Mouse (Mus musculus) kidney, embryonic 14.5 days (tissue): ENCODE data around the gene Gdf5. TPM values are rescaled to one million over a fixed set of nuclear protein-coding genes. Genes with fewer than 3 reads are reported as not detected.

Experiments
- ATAC-seq: fragments of 200-750 bp; cut with Nextera tagmentation; 2 replicates; pipeline ENCODE4 v1.8.0; 2017; ENCODE audit warnings: moderate number of reproducible peaks, mild to moderate bottlenecking, moderate TSS enrichment, moderate library complexity; ENCODE audit not compliant: low FRiP score, low TSS enrichment
- H3K27ac ChIP-seq: fragments of 300-500 bp; sonication (generic); 2 replicates; pipeline ENCODE4 v1.5.1; 2014; ENCODE audit warnings: low read depth, mild to moderate bottlenecking, low read length, moderate library complexity, mixed read lengths
- H3K27me3 ChIP-seq: fragments of 300-500 bp; sonication (generic); 2 replicates; pipeline ENCODE4 v1.6.1; 2014; ENCODE audit warnings: mild to moderate bottlenecking, low read length; ENCODE audit not compliant: control insufficient read depth, insufficient read depth
- H3K36me3 ChIP-seq: fragments of 300-500 bp; sonication (generic); 2 replicates; pipeline ENCODE4 v1.6.1; 2014; ENCODE audit warnings: low read length, mixed read lengths; ENCODE audit not compliant: control insufficient read depth, insufficient read depth
- H3K4me1 ChIP-seq: fragments of 300-500 bp; sonication (generic); 2 replicates; pipeline ENCODE4 v1.6.1; 2014; ENCODE audit warnings: low read length, mixed read lengths; ENCODE audit not compliant: control insufficient read depth, insufficient read depth
- H3K4me2 ChIP-seq: fragments of 300-500 bp; sonication (generic); replicated peaks from 2 replicates; pipeline ENCODE4 v1.6.1; 2014; ENCODE audit warnings: low read depth, mild to moderate bottlenecking, low read length
- H3K4me3 ChIP-seq: fragments of 300-500 bp; sonication (generic); 2 replicates; pipeline ENCODE4 v1.5.1; 2014; ENCODE audit warnings: mild to moderate bottlenecking, low read length
- H3K9ac ChIP-seq: fragments of 300-500 bp; sonication (generic); 2 replicates; pipeline ENCODE4 v1.6.1; 2014; ENCODE audit warnings: low read depth, mild to moderate bottlenecking, low read length, moderate library complexity
- H3K9me3 ChIP-seq: fragments of 300-500 bp; sonication (generic); 2 replicates; pipeline ENCODE4 v1.6.1; 2016; ENCODE audit warnings: low read length; ENCODE audit not compliant: control insufficient read depth
- WGBS: fragments of 180-500 bp; shearing (Covaris S2); extraction: QIAGEN DNeasy Blood & Tissue Kit; methylation state at CpG from one replicate; pipeline ENCODE4 v1.1.7; 2014; 5-methylcytosine and 5-hydroxymethylcytosine counted together
- polyA plus RNA-seq: library from polyadenylated mRNA; unstranded; fragments of >200 nt; fragmentation: Nextera tagmentation; extraction: Ambion mirVana; gene quantifications from 2 replicates; pipeline ENCODE4 v1.2.1, GENCODE M21; 2014

Gene Gdf5
- polyA plus RNA-seq = 0.19 and 0.53 TPM in 2 replicates

DNA sequence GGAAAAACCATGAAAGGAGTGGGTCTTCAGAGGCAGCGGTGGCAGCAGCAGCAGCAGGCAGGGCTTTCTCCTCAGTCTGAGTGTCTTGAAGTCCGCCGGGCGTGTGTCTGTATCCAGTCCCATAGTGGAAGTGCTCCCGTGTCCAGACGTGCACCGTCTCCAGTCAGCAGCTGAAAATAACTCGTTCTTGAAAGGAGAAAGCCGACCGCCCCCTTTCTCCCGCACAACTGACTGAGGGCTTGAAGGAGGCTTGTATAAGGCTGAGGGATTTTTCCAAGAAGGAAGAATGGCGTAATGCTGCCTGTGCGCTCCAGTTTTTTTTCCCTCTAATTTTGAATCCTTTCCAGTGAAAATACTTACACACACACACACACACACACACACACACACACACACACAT lies at the start of gene Gdf5:
Gene Gdf5 (minus strand): TSS at position 244 of the 400 bp plus-strand sequence.
- Histone ChIP-seq H3K4me3 (no peak within 1 kb of the TSS), H3K36me3 (no peaks in the 10 kb centered on the region), H3K4me1 (peaks cover 9% of the 10 kb centered on the region; the same call in 1 of the 2 replicates), H3K4me2 (no peak within 1 kb of the TSS; the same call in 1 of the 2 replicates), H3K9me3 (no peaks in the 10 kb centered on the region), H3K9ac (no peak within 1 kb of the TSS), H3K27me3 (no peaks in the 10 kb centered on the region), H3K27ac (no peak within 1 kb of the TSS)
- 48% methylated on average over 13 of the region's 13 CpGs for WGBS
- ATAC-seq = peak; percentile 21; the same call in 1 of the 2 replicates

DNA sequence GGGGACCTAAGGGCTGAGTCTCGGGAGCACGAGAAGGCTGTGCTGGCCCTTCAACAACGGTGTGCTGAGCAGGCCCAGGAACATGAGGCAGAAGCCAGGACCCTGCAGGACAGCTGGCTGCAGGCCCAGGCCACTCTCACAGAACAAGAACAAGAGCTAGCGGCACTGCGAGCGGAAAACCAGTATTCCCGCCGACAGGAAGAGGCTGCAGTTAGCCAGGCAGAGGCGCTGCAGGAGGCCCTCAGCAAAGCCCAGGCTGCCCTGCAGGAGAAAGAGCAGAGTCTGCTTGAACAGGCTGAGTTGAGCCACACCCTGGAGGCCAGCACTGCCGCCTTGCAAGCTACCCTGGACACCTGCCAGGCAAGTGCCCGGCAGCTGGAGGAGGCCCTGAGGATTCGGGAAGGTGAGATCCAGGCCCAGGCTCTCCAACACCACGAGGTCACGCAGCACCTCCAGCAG lies 46.7 kb upstream of the Gdf5 start:
- no peak for ATAC-seq
- WGBS = 91% methylated on average over 14 of the region's 14 CpGs
- Histone ChIP-seq H3K27me3 (no peaks in the 10 kb centered on the region), H3K4me1 (no peaks in the 10 kb centered on the region), H3K9me3 (no peaks in the 10 kb centered on the region), H3K4me2 (no peak overlapping the region), H3K36me3 (peaks cover 98% of the 10 kb centered on the region), H3K4me3 (no peak overlapping the region), H3K27ac (no peak overlapping the region), H3K9ac (no peak overlapping the region)

DNA sequence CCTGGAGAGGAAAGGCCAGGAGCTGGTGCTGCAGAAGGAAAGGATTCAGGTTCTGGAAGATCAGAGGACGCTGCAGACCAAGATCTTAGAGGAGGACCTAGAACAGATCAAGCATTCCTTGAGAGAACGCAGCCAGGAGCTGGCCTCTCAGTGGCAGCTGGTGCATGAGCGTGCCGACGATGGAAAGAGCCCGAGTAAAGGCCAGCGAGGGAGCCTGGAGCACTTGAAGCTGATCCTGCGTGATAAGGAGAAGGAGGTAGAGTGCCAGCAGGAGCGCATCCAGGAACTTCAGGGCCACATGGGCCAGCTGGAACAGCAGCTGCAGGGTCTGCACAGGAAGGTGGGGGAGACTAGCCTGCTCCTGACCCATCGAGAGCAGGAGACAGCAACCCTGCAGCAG lies 46.0 kb upstream of the Gdf5 start:
- Histone ChIP-seq H3K4me3 (no peak overlapping the region), H3K36me3 (peaks cover 98% of the 10 kb centered on the region), H3K27me3 (no peaks in the 10 kb centered on the region), H3K9ac (no peak overlapping the region; the same call in 1 of the 2 replicates), H3K9me3 (no peaks in the 10 kb centered on the region), H3K4me2 (no peak overlapping the region), H3K4me1 (no peaks in the 10 kb centered on the region), H3K27ac (no peak overlapping the region)
- no peak for ATAC-seq
- WGBS = 94% methylated on average over 10 of the region's 10 CpGs

DNA sequence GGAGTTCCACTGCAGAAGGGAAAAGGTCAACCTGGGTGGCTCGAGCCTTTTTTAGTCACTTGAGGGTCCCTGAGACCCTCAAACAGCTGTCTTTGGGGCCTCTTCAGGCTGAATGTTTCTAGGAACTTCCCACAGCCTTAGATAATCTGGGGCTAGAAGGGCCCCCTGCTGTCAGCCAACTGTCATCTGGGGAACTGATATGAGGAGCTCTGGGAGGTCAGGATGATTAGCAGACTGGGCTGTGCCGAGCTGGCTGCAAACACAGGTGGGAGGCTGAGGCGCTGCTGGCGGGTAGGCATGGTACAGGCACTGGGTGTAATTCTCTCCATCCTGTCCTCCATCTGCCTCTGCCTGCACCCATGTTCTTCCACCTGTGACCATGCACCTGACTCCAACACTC lies 43.9 kb upstream of the Gdf5 start:
- Histone ChIP-seq H3K27ac (no peak overlapping the region), H3K4me2 (no peak overlapping the region), H3K4me1 (no peaks in the 10 kb centered on the region), H3K9me3 (no peaks in the 10 kb centered on the region), H3K9ac (no peak overlapping the region), H3K27me3 (no peaks in the 10 kb centered on the region), H3K4me3 (no peak overlapping the region), H3K36me3 (peaks cover 98% of the 10 kb centered on the region)
- ATAC-seq = no peak
- WGBS = 80% methylated on average over 4 of the region's 4 CpGs

DNA sequence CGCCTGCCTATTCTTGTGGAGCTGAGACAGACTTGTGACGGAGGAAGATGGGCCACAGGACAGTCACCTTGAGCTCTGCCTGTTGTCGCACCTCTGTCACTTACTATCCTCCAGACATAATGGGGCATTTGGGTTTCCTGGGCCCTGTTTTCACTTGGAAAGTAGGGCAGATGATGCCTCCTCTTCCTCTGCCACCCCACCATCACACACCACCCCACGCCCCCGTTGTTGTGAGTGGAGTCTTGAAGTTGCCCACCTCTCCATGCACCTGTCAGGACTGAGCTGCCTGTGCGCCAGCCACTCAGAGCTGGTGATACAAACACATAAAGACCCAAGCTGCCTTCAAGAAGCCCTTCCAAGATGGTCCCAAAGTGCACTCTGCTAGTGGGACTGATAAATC lies 42.0 kb upstream of the Gdf5 start:
- no peaks in the 10 kb centered on the region for H3K4me1 ChIP-seq
- no peak overlapping the region for H3K9ac ChIP-seq
- H3K9me3 ChIP-seq = no peaks in the 10 kb centered on the region
- WGBS = 96% methylated on average over 6 of the region's 6 CpGs
- H3K36me3 ChIP-seq = peaks cover 96% of the 10 kb centered on the region
- no peak overlapping the region for H3K27ac ChIP-seq
- H3K4me3 ChIP-seq = no peak overlapping the region
- no peaks in the 10 kb centered on the region for H3K27me3 ChIP-seq
- no peak for ATAC-seq
- no peak overlapping the region for H3K4me2 ChIP-seq

DNA sequence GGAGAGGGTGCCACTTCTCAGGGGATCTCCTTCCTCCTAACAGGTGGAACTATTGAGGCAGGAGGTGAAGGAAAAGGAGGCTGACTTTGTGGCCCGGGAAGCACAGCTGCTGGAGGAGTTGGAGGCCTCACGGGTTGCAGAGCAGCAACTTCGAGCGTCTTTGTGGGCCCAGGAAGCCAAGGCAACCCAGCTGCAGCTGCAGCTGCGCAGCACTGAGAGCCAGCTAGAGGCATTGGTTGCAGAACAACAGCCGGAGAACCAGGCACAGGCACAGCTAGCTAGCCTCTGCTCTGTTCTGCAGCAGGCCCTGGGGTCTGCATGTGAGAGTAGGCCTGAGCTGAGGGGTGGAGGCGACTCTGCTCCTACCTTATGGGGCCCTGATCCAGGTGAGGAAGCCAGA lies 40.6 kb upstream of the Gdf5 start:
- WGBS = 94% methylated on average over 7 of the region's 7 CpGs
- H3K27me3 ChIP-seq = no peaks in the 10 kb centered on the region
- no peak overlapping the region for H3K4me3 ChIP-seq
- no peak overlapping the region for H3K27ac ChIP-seq
- no peak for ATAC-seq
- no peaks in the 10 kb centered on the region for H3K4me1 ChIP-seq
- no peaks in the 10 kb centered on the region for H3K9me3 ChIP-seq
- no peak overlapping the region for H3K4me2 ChIP-seq
- H3K9ac ChIP-seq = no peak overlapping the region
- H3K36me3 ChIP-seq = peaks cover 96% of the 10 kb centered on the region

DNA sequence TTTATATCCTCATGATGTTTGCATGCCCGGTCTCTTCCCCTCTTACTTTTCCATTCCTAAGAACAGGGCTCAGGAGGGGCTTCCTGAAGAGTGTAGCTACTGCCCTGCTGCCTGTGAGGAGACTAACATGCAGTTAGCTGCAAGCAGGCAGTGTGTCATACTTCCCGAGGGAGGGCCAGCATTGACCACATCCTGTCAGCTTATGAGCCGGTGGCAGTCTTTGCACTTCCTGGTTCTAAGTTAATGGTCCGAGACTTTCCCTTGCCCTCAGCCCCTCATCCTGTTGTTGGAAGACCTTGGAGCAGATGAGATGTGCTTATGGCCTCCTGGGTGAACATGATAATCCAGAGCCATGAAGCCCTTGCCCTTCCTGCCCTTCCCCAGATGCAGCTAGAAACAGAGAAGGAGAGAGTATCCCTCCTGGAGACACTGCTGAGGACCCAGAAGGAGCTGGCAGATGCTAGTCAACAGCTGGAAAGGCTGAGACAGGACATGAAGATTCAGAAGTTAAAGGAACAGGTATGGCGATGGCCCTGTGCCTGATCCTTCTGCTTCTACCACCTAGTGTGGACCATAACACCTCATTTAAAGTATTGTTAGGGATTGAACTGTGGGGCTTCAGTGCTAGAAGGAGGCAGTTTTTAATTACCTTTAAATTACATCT lies 34.3 kb upstream of the Gdf5 start:
- H3K27me3 ChIP-seq = no peaks in the 10 kb centered on the region
- 0 out of 2 replicates have a peak, but pooled peaks have one; percentile 52 for ATAC-seq
- H3K4me2 ChIP-seq = no peak overlapping the region
- H3K36me3 ChIP-seq = peaks cover 84% of the 10 kb centered on the region
- no peak overlapping the region for H3K9ac ChIP-seq
- WGBS = 56% methylated on average over 5 of the region's 5 CpGs
- no peaks in the 10 kb centered on the region for H3K4me1 ChIP-seq
- H3K9me3 ChIP-seq = no peaks in the 10 kb centered on the region
- 0 out of 2 replicates have a peak overlapping the region, but pooled peaks have one; percentile 6 for H3K27ac ChIP-seq
- no peak overlapping the region for H3K4me3 ChIP-seq

GRCm38 (mm10) chr2:155974087-155974731 lies 29.0 kb upstream of the Gdf5 start:
- H3K9me3 ChIP-seq = no peaks in the 10 kb centered on the region
- H3K4me2 ChIP-seq = no peak overlapping the region
- no peaks in the 10 kb centered on the region for H3K4me1 ChIP-seq
- H3K4me3 ChIP-seq = no peak overlapping the region
- no peaks in the 10 kb centered on the region for H3K27me3 ChIP-seq
- H3K27ac ChIP-seq = no peak overlapping the region
- ATAC-seq = no peak
- H3K9ac ChIP-seq = no peak overlapping the region
- H3K36me3 ChIP-seq = peaks cover 83% of the 10 kb centered on the region
- 77% methylated on average over 14 of the region's 14 CpGs for WGBS

DNA sequence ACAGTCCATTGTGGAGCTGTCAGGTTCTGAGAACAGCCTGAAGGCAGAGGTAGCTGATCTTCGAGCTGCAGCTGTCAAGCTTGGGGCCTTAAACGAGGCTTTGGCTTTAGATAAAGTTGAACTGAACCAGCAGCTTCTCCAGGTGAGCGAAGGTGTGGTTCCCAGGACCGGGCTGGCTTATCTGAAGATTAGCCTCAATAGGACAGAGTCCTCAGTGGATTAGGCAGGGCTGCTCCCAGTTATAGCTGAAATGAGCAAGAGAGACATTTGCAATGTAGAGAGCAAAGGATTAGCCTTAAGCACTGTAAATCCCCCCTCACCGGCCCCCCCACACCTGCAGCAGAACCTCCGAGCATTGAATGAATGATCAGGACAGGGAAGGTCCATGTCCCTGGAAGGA lies 28.2 kb upstream of the Gdf5 start:
- no peak overlapping the region for H3K4me2 ChIP-seq
- H3K27me3 ChIP-seq = no peaks in the 10 kb centered on the region
- no peaks in the 10 kb centered on the region for H3K9me3 ChIP-seq
- no peaks in the 10 kb centered on the region for H3K4me1 ChIP-seq
- peaks cover 88% of the 10 kb centered on the region for H3K36me3 ChIP-seq
- H3K9ac ChIP-seq = no peak overlapping the region
- WGBS = 94% methylated on average over 6 of the region's 6 CpGs
- H3K4me3 ChIP-seq = no peak overlapping the region
- no peak overlapping the region for H3K27ac ChIP-seq
- no peak for ATAC-seq
